Mouse (Mus musculus): ENCODE data around the gene Stxbp1. TPM values are rescaled to one million over a fixed set of nuclear protein-coding genes. Genes with fewer than 3 reads are reported as not detected.

Stxbp1 gene
- 11.2 and 16.2 TPM in 2 replicates for polyA plus RNA-seq (2014; fragmentation: Nextera tagmentation; extraction: Ambion mirVana)

- peaks cover 4% of the 10 kb centered on the region; the same call in 1 of the 2 replicates for H3K27me3 ChIP-seq (ENCODE audit: control insufficient read depth, insufficient read depth, low read length)
- peak within 1 kb of the TSS; percentile 62; the same call in 1 of the 2 replicates for H3K27ac ChIP-seq (ENCODE audit: low read depth, low read length)
- H3K4me3 ChIP-seq (ENCODE audit: low read length): peak within 1 kb of the TSS; percentile 72
- WGBS: 1% methylated on average over 70 of the region's 78 CpGs
- no peaks in the 10 kb centered on the region for H3K36me3 ChIP-seq (ENCODE audit: control insufficient read depth, insufficient read depth, low read length)
- ATAC-seq (ENCODE audit: low FRiP score, low TSS enrichment): peak; percentile 96
- no peaks in the 10 kb centered on the region; the same call in 1 of the 2 replicates for H3K4me1 ChIP-seq (ENCODE audit: control insufficient read depth, insufficient read depth, low read length)
- H3K9ac ChIP-seq (ENCODE audit: low read depth, low read length): peak within 1 kb of the TSS; percentile 72
- no peaks in the 10 kb centered on the region for H3K9me3 ChIP-seq (ENCODE audit: control insufficient read depth, low read length)
- H3K4me2 ChIP-seq (replicated peaks; ENCODE audit: low read depth, low read length): peak within 1 kb of the TSS; percentile 95
Observed at GRCm38 (mm10) chr2:32846805-32847467, at the start of gene Stxbp1. Stxbp1 (minus strand) TSS chr2:32847245.

GRCm38 (mm10) chr2:32896507-32897147 lies 49.6 kb upstream of the Stxbp1 start:
- Histone ChIP-seq H3K9me3 (ENCODE audit: control insufficient read depth, low read length) (no peaks in the 10 kb centered on the region), H3K4me2 (replicated peaks; ENCODE audit: low read depth, low read length) (no peak overlapping the region), H3K4me1 (ENCODE audit: control insufficient read depth, insufficient read depth, low read length) (peaks cover 13% of the 10 kb centered on the region), H3K4me3 (ENCODE audit: low read length) (no peak overlapping the region), H3K27me3 (ENCODE audit: control insufficient read depth, insufficient read depth, low read length) (no peaks in the 10 kb centered on the region), H3K27ac (ENCODE audit: low read depth, low read length) (peak overlapping the region; percentile 78), H3K9ac (ENCODE audit: low read depth, low read length) (no peak overlapping the region), H3K36me3 (ENCODE audit: control insufficient read depth, insufficient read depth, low read length) (no peaks in the 10 kb centered on the region)
- 60% methylated on average over 10 of the region's 10 CpGs for WGBS
- ATAC-seq (ENCODE audit: low FRiP score, low TSS enrichment): no peak

GRCm38 (mm10) chr2:32895606-32896106 lies 48.6 kb upstream of the Stxbp1 start:
- H3K27ac ChIP-seq (ENCODE audit: low read depth, low read length): peak overlapping the region; percentile 78
- 53% methylated on average over 8 of the region's 8 CpGs for WGBS

GRCm38 (mm10) chr2:32894097-32894496 lies 47.1 kb upstream of the Stxbp1 start:
- no peak overlapping the region for H3K4me3 ChIP-seq (ENCODE audit: low read length)
- no peak overlapping the region for H3K27ac ChIP-seq (ENCODE audit: low read depth, low read length)
- no peak overlapping the region; the same call in 1 of the 2 replicates for H3K9ac ChIP-seq (ENCODE audit: low read depth, low read length)
- no peak overlapping the region for H3K4me2 ChIP-seq (replicated peaks; ENCODE audit: low read depth, low read length)
- H3K4me1 ChIP-seq (ENCODE audit: control insufficient read depth, insufficient read depth, low read length): peaks cover 23% of the 10 kb centered on the region
- H3K27me3 ChIP-seq (ENCODE audit: control insufficient read depth, insufficient read depth, low read length): no peaks in the 10 kb centered on the region
- ATAC-seq (ENCODE audit: low FRiP score, low TSS enrichment): no peak
- no peaks in the 10 kb centered on the region for H3K9me3 ChIP-seq (ENCODE audit: control insufficient read depth, low read length)
- 63% methylated on average over 2 of the region's 2 CpGs for WGBS
- H3K36me3 ChIP-seq (ENCODE audit: control insufficient read depth, insufficient read depth, low read length): no peaks in the 10 kb centered on the region

More at GRCm38 (mm10) chr2:32895606-32896106, 48.6 kb upstream of the Stxbp1 start:
- H3K4me3 ChIP-seq (ENCODE audit: low read length): no peak overlapping the region
- no peaks in the 10 kb centered on the region for H3K9me3 ChIP-seq (ENCODE audit: control insufficient read depth, low read length)
- no peaks in the 10 kb centered on the region for H3K27me3 ChIP-seq (ENCODE audit: control insufficient read depth, insufficient read depth, low read length)
- H3K9ac ChIP-seq (ENCODE audit: low read depth, low read length): peak overlapping the region; percentile 24; the same call in 1 of the 2 replicates
- H3K4me1 ChIP-seq (ENCODE audit: control insufficient read depth, insufficient read depth, low read length): peaks cover 19% of the 10 kb centered on the region
- H3K4me2 ChIP-seq (replicated peaks; ENCODE audit: low read depth, low read length): no peak overlapping the region
- H3K36me3 ChIP-seq (ENCODE audit: control insufficient read depth, insufficient read depth, low read length): no peaks in the 10 kb centered on the region
- peak; percentile 60; the same call in 1 of the 2 replicates for ATAC-seq (ENCODE audit: low FRiP score, low TSS enrichment)

GRCm38 (mm10) chr2:32892490-32892889 lies 45.4 kb upstream of the Stxbp1 start:
- Histone ChIP-seq H3K4me1 (ENCODE audit: control insufficient read depth, insufficient read depth, low read length) (peaks cover 38% of the 10 kb centered on the region), H3K27me3 (ENCODE audit: control insufficient read depth, insufficient read depth, low read length) (no peaks in the 10 kb centered on the region), H3K4me3 (ENCODE audit: low read length) (no peak overlapping the region), H3K36me3 (ENCODE audit: control insufficient read depth, insufficient read depth, low read length) (no peaks in the 10 kb centered on the region), H3K4me2 (replicated peaks; ENCODE audit: low read depth, low read length) (no peak overlapping the region), H3K27ac (ENCODE audit: low read depth, low read length) (no peak overlapping the region), H3K9ac (ENCODE audit: low read depth, low read length) (no peak overlapping the region), H3K9me3 (ENCODE audit: control insufficient read depth, low read length) (no peaks in the 10 kb centered on the region)
- no peak for ATAC-seq (ENCODE audit: low FRiP score, low TSS enrichment)
- 90% methylated on average over 14 of the region's 14 CpGs for WGBS

- 50% methylated on average over 9 of the region's 9 CpGs for WGBS
- no peak overlapping the region for H3K4me3 ChIP-seq (ENCODE audit: low read length)
- no peak for ATAC-seq (ENCODE audit: low FRiP score, low TSS enrichment)
- H3K4me2 ChIP-seq (replicated peaks; ENCODE audit: low read depth, low read length): no peak overlapping the region
- no peak overlapping the region for H3K9ac ChIP-seq (ENCODE audit: low read depth, low read length)
- peaks cover 32% of the 10 kb centered on the region for H3K4me1 ChIP-seq (ENCODE audit: control insufficient read depth, insufficient read depth, low read length)
- no peaks in the 10 kb centered on the region for H3K36me3 ChIP-seq (ENCODE audit: control insufficient read depth, insufficient read depth, low read length)
- no peaks in the 10 kb centered on the region for H3K27me3 ChIP-seq (ENCODE audit: control insufficient read depth, insufficient read depth, low read length)
- H3K9me3 ChIP-seq (ENCODE audit: control insufficient read depth, low read length): no peaks in the 10 kb centered on the region
- H3K27ac ChIP-seq (ENCODE audit: low read depth, low read length): no peak overlapping the region
Observed at GRCm38 (mm10) chr2:32891278-32891677, 44.2 kb upstream of the Stxbp1 start.

GRCm38 (mm10) chr2:32890280-32890679 lies 43.2 kb upstream of the Stxbp1 start:
- no peak overlapping the region for H3K27ac ChIP-seq (ENCODE audit: low read depth, low read length)
- H3K4me1 ChIP-seq (ENCODE audit: control insufficient read depth, insufficient read depth, low read length): peaks cover 29% of the 10 kb centered on the region

GRCm38 (mm10) chr2:32888551-32888950 lies 41.5 kb upstream of the Stxbp1 start:
- ATAC-seq (ENCODE audit: low FRiP score, low TSS enrichment): 0 out of 2 replicates have a peak, but pooled peaks have one; percentile 11
- 0 out of 2 replicates have a peak overlapping the region, but pooled peaks have one; percentile 44 for H3K9ac ChIP-seq (ENCODE audit: low read depth, low read length)
- H3K9me3 ChIP-seq (ENCODE audit: control insufficient read depth, low read length): no peaks in the 10 kb centered on the region
- no peaks in the 10 kb centered on the region for H3K36me3 ChIP-seq (ENCODE audit: control insufficient read depth, insufficient read depth, low read length)
- 21% methylated on average over 3 of the region's 3 CpGs for WGBS
- H3K4me3 ChIP-seq (ENCODE audit: low read length): no peak overlapping the region
- no peak overlapping the region for H3K4me2 ChIP-seq (replicated peaks; ENCODE audit: low read depth, low read length)
- H3K27ac ChIP-seq (ENCODE audit: low read depth, low read length): peak overlapping the region; percentile 71
- H3K27me3 ChIP-seq (ENCODE audit: control insufficient read depth, insufficient read depth, low read length): no peaks in the 10 kb centered on the region
- H3K4me1 ChIP-seq (ENCODE audit: control insufficient read depth, insufficient read depth, low read length): peaks cover 43% of the 10 kb centered on the region

More at GRCm38 (mm10) chr2:32890280-32890679, 43.2 kb upstream of the Stxbp1 start:
- no peaks in the 10 kb centered on the region for H3K36me3 ChIP-seq (ENCODE audit: control insufficient read depth, insufficient read depth, low read length)
- H3K4me2 ChIP-seq (replicated peaks; ENCODE audit: low read depth, low read length): no peak overlapping the region
- 85% methylated on average over 3 of the region's 3 CpGs for WGBS
- no peak overlapping the region for H3K4me3 ChIP-seq (ENCODE audit: low read length)
- ATAC-seq (ENCODE audit: low FRiP score, low TSS enrichment): no peak
- H3K27me3 ChIP-seq (ENCODE audit: control insufficient read depth, insufficient read depth, low read length): no peaks in the 10 kb centered on the region
- H3K9ac ChIP-seq (ENCODE audit: low read depth, low read length): no peak overlapping the region
- no peaks in the 10 kb centered on the region for H3K9me3 ChIP-seq (ENCODE audit: control insufficient read depth, low read length)
